Mouse (Mus musculus) bone marrow macrophage, adult 2 months (primary cell): Measurements from ENCODE around the gene Lrfn1.

Source experiments
- CTCF ChIP-seq: IDR thresholded peaks from 2 replicates; pipeline ENCODE4 v1.5.1; 2012; ENCODE audit warnings: low read depth, mild to moderate bottlenecking, low read length, moderate library complexity
- POLR2A ChIP-seq: IDR thresholded peaks from 2 replicates; pipeline ENCODE4 v1.6.1; 2012; ENCODE audit warnings: mild to moderate bottlenecking, low read depth, low read length, borderline replicate concordance

DNA sequence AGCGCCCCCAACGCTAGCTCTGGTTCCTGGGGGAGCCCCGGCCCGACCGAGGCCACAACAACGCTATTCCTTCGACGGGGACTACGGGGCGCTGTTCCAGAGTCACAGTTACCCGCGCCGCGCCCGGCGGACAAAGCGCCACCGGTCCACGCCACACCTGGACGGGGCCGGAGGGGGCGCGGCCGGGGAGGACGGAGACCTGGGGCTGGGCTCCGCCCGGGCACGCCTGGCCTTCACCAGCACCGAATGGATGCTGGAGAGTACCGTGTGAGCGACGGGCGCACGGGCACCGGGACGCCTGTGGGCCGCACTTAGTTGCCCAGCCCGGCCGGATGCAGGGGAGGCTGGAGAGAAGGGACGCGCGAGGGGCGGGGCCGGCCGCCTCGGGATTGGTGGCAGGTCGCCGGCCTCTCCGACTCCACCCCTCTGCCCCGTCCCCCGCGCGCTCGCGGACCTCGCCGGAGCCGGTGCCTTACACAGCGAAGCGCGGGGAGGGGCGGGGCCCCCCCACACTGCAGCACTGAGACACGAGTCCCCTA is 15.5 kb downstream of the Lrfn1 start:
- no peak for TF ChIP-seq POLR2A
- TF ChIP-seq CTCF = no peak
